Mouse (Mus musculus) midbrain, embryonic 13.5 days (tissue): ENCODE results near the gene Tspan14. TPM values are rescaled to one million over a fixed set of nuclear protein-coding genes. Genes with fewer than 3 reads are reported as not detected.

ENCODE experiments used
- ATAC-seq: fragments of 200-750 bp; cut with Nextera tagmentation; 2 replicates; pipeline ENCODE4 v1.8.0; 2017; ENCODE audit warnings: mild to moderate bottlenecking, moderate TSS enrichment, moderate library complexity
- H3K27ac ChIP-seq: fragments of 300-500 bp; sonication (generic); 2 replicates; pipeline ENCODE4 v1.5.1; 2015; ENCODE audit warnings: inconsistent platforms, mild to moderate bottlenecking, moderate library complexity
- H3K27me3 ChIP-seq: fragments of 300-500 bp; sonication (generic); 2 replicates; pipeline ENCODE4 v1.6.1; 2015; ENCODE audit warnings: mild to moderate bottlenecking, inconsistent platforms
- H3K36me3 ChIP-seq: fragments of 300-500 bp; sonication (generic); 2 replicates; pipeline ENCODE4 v1.6.1; 2015; ENCODE audit warnings: mild to moderate bottlenecking, inconsistent platforms
- H3K4me1 ChIP-seq: fragments of 300-500 bp; sonication (generic); replicated peaks from 2 replicates; pipeline ENCODE4 v1.6.1; 2015; ENCODE audit warnings: inconsistent platforms
- H3K4me2 ChIP-seq: fragments of 300-500 bp; sonication (generic); replicated peaks from 2 replicates; pipeline ENCODE4 v1.6.1; 2015; ENCODE audit warnings: moderate library complexity, mild to moderate bottlenecking, inconsistent platforms
- H3K4me3 ChIP-seq: fragments of 300-500 bp; sonication (generic); replicated peaks from 2 replicates; pipeline ENCODE4 v1.5.1; 2015; ENCODE audit warnings: mild to moderate bottlenecking, inconsistent platforms
- H3K9ac ChIP-seq: fragments of 300-500 bp; sonication (generic); replicated peaks from 2 replicates; pipeline ENCODE4 v1.6.1; 2015; ENCODE audit warnings: mild to moderate bottlenecking, inconsistent platforms
- H3K9me3 ChIP-seq: fragments of 300-500 bp; sonication (generic); 2 replicates; pipeline ENCODE4 v1.6.1; 2016; ENCODE audit warnings: mild to moderate bottlenecking, inconsistent platforms
- WGBS: fragments of 180-500 bp; shearing (Covaris S2); methylation state at CpG from one replicate; pipeline ENCODE4 v1.1.7; 2015; 5-methylcytosine and 5-hydroxymethylcytosine counted together
- polyA plus RNA-seq: library from polyadenylated mRNA; unstranded; fragments of >200 nt; fragmentation: Nextera tagmentation; extraction: Ambion mirVana; gene quantifications from 2 replicates; pipeline ENCODE4 v1.2.1, GENCODE M21; 2015

The Tspan14 gene
- polyA plus RNA-seq, 1 experiment from 2014 or later: 79.7 TPM

DNA sequence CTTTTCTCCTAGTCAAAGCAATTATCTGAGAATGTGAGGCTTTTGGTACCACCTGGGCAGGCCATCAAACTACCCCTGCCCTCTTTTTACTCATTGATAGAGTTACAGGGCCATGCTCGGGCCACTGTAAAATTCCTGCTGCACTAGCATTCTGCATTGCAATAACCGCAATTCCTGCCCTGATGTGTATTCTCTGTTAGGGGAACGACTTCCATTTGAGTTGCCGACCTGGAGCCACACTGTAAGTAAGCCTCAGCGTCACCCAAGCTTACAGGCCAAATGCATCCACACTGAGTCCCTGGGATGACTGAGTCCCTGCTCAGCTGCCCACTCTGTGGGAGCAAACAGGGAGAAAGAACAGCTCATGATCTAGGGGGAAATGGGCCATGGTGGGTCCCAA lies 35.0 kb upstream of the Tspan14 start:
- Histone ChIP-seq H3K4me3 (no peak overlapping the region), H3K4me2 (no peak overlapping the region), H3K36me3 (peaks cover 39% of the 10 kb centered on the region), H3K9ac (no peak overlapping the region), H3K27ac (no peak overlapping the region), H3K9me3 (no peaks in the 10 kb centered on the region), H3K27me3 (no peaks in the 10 kb centered on the region; the same call in 1 of the 2 replicates), H3K4me1 (peaks cover 17% of the 10 kb centered on the region)
- no peak for ATAC-seq
- 93% methylated on average over 5 of the region's 5 CpGs for WGBS

DNA sequence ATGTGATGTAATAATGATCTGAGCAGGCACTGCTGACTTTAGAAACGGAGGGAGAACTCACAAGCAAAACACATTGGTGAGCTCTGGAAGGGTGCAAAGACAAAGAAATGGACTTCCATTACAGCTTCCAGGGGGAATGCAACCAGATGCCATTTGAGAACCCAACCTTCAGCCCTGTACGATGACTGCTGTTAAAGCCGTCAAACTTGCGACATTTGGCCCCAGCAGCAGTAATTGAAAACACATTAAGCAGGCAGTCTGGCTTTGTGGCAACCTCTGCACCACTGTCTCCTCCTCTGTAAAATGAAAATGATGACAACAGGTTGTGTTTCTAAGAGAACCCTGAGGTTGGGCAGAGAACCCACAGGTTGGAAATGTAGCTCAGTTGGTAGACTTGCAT lies 34.2 kb upstream of the Tspan14 start:
- no peaks in the 10 kb centered on the region for H3K9me3 ChIP-seq
- H3K4me1 ChIP-seq: peaks cover 17% of the 10 kb centered on the region
- H3K9ac ChIP-seq: no peak overlapping the region
- ATAC-seq: no peak
- H3K27me3 ChIP-seq: no peaks in the 10 kb centered on the region; the same call in 1 of the 2 replicates
- no peak overlapping the region for H3K27ac ChIP-seq
- H3K4me3 ChIP-seq: no peak overlapping the region
- WGBS: 92% methylated on average over 4 of the region's 4 CpGs
- H3K4me2 ChIP-seq: no peak overlapping the region
- peaks cover 44% of the 10 kb centered on the region for H3K36me3 ChIP-seq

DNA sequence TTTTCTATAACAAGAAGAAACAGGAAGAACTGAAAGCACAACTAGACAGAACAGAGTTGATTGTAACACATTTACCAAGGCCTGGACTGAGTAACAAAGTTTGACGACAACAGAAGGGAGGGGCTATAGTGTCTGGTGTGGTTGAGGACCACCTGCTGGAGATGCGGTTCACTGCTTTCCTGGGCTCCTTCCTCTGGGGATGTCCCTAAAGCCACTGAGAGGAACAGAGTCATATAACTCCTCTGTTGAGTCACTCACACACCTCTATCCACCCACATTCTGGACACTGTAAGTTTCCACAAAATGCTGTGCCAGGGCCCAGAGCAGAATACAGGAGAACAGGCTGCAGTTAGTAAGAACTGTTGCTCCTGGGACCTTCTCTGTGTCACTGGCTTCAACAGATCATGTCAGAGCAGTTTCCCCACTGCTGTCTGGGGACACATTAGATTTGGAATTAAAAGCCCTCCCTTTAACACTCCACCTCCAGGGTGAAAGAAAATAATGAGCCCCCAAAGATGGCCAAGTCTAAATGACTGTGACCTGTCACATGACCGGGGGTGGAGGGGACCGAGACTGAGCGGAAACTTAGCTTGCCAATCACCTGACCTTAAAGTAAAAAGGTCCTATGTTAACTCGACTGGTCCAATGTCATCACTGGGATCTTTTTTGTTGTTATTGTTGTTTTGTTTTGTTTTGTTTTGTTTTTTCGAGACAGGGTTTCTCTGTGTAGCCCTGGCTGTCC lies 33.5 kb upstream of the Tspan14 start:
- Histone ChIP-seq H3K9me3 (no peaks in the 10 kb centered on the region), H3K4me1 (peaks cover 17% of the 10 kb centered on the region), H3K4me2 (no peak overlapping the region), H3K27ac (no peak overlapping the region), H3K9ac (no peak overlapping the region), H3K36me3 (peaks cover 44% of the 10 kb centered on the region), H3K27me3 (no peaks in the 10 kb centered on the region; the same call in 1 of the 2 replicates), H3K4me3 (no peak overlapping the region)
- ATAC-seq: no peak
- 84% methylated on average over 7 of the region's 7 CpGs for WGBS

DNA sequence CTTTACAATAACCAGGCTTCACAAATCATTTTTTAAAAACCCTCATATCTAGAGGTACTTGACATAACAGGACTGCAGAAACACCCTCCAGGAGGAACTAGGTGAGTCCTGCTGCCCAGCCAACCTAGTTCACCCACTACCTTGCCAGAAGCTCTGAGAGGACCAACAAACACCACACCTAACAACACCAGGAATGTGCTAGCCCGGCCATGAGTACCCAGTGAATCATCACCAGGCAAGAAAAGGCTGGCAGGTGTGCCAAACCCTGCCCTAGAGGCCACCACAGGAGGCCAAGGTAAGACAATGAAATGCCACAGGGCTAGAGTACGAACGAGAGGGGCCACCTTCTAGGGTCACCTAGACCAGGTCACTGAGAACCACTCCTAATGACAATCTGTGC lies 29.6 kb upstream of the Tspan14 start:
- Histone ChIP-seq H3K27ac (no peak overlapping the region), H3K4me1 (no peaks in the 10 kb centered on the region), H3K36me3 (peaks cover 49% of the 10 kb centered on the region), H3K27me3 (no peaks in the 10 kb centered on the region), H3K9ac (no peak overlapping the region), H3K4me3 (no peak overlapping the region), H3K4me2 (no peak overlapping the region), H3K9me3 (no peaks in the 10 kb centered on the region)
- WGBS: 83% methylated on average over 3 of the region's 3 CpGs
- no peak for ATAC-seq

DNA sequence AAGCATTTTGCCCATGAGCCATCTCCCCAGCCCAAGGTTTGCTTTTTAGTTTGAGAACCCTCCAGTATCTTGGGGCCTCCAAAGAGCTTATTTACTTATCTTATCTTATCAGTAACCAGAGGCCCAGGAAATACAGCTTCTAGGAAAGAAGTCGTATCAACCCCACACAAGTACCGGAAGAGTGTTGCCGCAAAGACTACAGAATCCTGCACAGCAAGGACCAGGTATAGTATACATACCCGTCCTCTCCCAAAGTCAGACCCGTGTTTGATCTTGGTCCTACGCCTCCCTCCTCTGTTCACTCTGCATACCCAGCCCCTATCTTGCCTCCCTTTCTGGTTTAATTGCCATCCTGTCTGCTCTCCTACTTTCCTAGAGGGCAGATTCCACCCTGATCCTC lies 25.9 kb upstream of the Tspan14 start:
- no peak overlapping the region for H3K27ac ChIP-seq
- H3K27me3 ChIP-seq: no peaks in the 10 kb centered on the region
- no peaks in the 10 kb centered on the region for H3K4me1 ChIP-seq
- no peak overlapping the region for H3K4me2 ChIP-seq
- 87% methylated on average over 6 of the region's 6 CpGs for WGBS
- H3K4me3 ChIP-seq: no peak overlapping the region
- H3K9ac ChIP-seq: no peak overlapping the region
- H3K9me3 ChIP-seq: no peaks in the 10 kb centered on the region
- peaks cover 23% of the 10 kb centered on the region for H3K36me3 ChIP-seq
- ATAC-seq: no peak

DNA sequence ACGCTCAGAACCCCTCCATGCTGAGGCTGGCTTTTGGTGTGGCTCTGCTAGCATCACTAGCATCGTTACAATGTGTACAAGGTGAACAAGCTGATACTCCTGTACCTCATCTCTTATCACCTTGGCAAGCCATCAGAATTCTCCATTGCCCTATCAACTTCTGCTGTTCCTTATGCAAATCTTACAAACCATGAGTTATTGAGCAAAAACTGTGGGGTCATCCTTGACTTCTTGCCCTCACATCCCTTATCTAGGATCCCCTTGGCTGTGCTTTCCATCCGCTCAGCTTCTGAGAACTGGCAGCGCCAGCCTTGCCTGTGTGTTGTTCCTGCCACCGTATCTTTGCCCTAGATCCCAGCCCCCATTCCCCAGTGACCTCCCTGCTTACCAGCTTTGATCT lies 22.2 kb upstream of the Tspan14 start:
- peaks cover 3% of the 10 kb centered on the region; the same call in 1 of the 2 replicates for H3K36me3 ChIP-seq
- ATAC-seq: no peak
- WGBS: 88% methylated on average over 5 of the region's 5 CpGs

DNA sequence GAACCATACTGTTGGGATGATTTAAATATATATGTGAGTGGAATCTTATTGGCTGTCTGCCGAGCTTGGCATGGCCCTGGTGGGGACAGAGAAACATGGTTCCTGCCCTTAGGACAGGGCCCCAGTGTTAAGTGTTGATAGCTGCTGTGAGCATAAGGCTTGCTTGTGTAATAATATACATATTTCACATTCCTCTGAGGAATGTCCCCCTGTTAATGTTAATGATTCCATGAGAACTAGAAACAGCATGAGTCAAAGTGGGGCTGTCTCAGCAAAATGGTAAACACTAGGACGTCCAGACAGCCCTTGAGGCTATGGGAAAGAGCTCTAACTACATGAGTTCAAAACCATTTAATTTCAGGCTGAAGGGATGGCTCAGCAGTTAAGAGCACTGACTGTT lies 20.6 kb upstream of the Tspan14 start:
- ATAC-seq: no peak
- no peak overlapping the region for H3K27ac ChIP-seq
- H3K4me2 ChIP-seq: no peak overlapping the region
- no peak overlapping the region for H3K4me3 ChIP-seq
- no peaks in the 10 kb centered on the region for H3K4me1 ChIP-seq
- H3K36me3 ChIP-seq: no peaks in the 10 kb centered on the region
- H3K9ac ChIP-seq: no peak overlapping the region
- WGBS: 88% methylated on average over 2 of the region's 2 CpGs
- no peaks in the 10 kb centered on the region for H3K9me3 ChIP-seq
- H3K27me3 ChIP-seq: no peaks in the 10 kb centered on the region

More for the DNA sequence above, 22.2 kb upstream of the Tspan14 start:
- Histone ChIP-seq H3K4me3 (no peak overlapping the region), H3K27me3 (no peaks in the 10 kb centered on the region), H3K9me3 (no peaks in the 10 kb centered on the region), H3K27ac (no peak overlapping the region), H3K4me2 (no peak overlapping the region), H3K4me1 (no peaks in the 10 kb centered on the region), H3K9ac (no peak overlapping the region)

DNA sequence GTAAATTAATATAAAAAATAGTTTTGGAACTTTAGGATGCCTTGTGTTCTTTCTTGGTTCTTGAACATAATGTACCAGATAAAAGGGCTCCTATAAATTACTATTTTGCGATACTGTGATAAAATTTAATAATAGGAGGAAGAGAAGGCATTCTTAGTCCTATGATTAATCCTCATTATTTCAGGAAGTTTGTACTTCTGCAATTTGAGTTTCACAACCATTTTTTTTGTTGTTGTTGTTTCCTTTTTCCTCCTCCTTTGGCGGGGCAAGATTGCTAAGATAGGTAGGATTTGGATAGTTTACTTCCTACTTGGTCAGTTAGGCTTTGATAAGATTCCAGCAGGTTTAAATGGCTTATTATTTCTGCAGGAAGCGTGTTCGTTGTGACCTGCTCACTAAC lies 19.0 kb upstream of the Tspan14 start:
- Histone ChIP-seq H3K4me1 (no peaks in the 10 kb centered on the region), H3K4me3 (no peak overlapping the region), H3K4me2 (no peak overlapping the region), H3K9ac (no peak overlapping the region), H3K36me3 (no peaks in the 10 kb centered on the region), H3K9me3 (no peaks in the 10 kb centered on the region), H3K27ac (no peak overlapping the region), H3K27me3 (no peaks in the 10 kb centered on the region)
- 92% methylated on average over 4 of the region's 4 CpGs for WGBS
- ATAC-seq: no peak

DNA sequence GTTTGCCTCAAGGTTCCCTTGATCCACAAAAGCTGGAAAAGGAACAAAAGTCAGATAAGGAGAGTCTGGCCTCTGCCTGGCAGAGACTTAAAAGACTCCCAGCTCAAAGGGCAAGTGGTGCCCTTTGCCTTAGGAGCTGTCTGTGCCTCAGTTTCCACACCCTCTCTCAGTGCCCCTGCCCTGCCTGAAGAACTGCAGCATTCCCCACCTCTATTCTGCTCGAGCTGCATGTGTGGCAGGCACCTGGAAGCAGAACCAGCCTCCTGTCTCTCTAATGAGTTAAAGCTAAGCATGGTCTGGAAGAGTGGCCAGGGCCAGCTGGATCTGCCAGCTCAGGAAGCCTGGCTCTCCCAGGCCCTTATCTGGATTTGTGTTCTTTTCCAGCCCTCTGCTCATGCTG lies 13.1 kb upstream of the Tspan14 start:
- no peak overlapping the region for H3K27ac ChIP-seq
- WGBS: 56% methylated on average over 1 of the region's 1 CpGs
- no peak for ATAC-seq

DNA sequence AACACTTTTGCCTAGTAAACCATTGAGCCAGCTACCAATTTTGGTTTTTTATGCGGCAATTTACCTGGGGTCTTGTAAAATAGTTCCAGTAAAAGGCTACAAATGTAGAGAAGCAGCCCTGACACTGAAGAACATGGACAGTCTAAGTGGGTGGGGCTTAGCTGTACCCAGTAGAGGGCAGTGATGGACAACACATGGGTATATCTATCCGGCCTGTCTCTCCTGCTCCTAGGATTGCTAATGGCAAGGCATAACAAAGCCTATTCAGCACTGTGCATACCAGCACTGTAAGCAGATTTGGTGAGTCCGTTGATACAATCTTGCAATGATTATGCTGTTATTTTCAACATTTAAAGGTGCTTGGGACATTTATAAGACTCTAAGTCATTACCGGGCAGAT lies 12.4 kb upstream of the Tspan14 start:
- Histone ChIP-seq H3K27me3 (no peaks in the 10 kb centered on the region), H3K4me2 (no peak overlapping the region), H3K9me3 (no peaks in the 10 kb centered on the region), H3K9ac (no peak overlapping the region), H3K4me3 (no peak overlapping the region), H3K27ac (no peak overlapping the region), H3K4me1 (0 out of 2 replicates have a peak, but pooled peaks cover 2% of the 10 kb centered on the region), H3K36me3 (no peaks in the 10 kb centered on the region)
- 47% methylated on average over 4 of the region's 4 CpGs for WGBS
- peak; percentile 81 for ATAC-seq

More for the DNA sequence above, 13.1 kb upstream of the Tspan14 start:
- H3K4me2 ChIP-seq: no peak overlapping the region
- no peaks in the 10 kb centered on the region for H3K9me3 ChIP-seq
- 0 out of 2 replicates have a peak, but pooled peaks cover 2% of the 10 kb centered on the region for H3K4me1 ChIP-seq
- H3K36me3 ChIP-seq: no peaks in the 10 kb centered on the region
- no peak overlapping the region for H3K4me3 ChIP-seq
- no peak overlapping the region for H3K9ac ChIP-seq
- no peaks in the 10 kb centered on the region for H3K27me3 ChIP-seq

DNA sequence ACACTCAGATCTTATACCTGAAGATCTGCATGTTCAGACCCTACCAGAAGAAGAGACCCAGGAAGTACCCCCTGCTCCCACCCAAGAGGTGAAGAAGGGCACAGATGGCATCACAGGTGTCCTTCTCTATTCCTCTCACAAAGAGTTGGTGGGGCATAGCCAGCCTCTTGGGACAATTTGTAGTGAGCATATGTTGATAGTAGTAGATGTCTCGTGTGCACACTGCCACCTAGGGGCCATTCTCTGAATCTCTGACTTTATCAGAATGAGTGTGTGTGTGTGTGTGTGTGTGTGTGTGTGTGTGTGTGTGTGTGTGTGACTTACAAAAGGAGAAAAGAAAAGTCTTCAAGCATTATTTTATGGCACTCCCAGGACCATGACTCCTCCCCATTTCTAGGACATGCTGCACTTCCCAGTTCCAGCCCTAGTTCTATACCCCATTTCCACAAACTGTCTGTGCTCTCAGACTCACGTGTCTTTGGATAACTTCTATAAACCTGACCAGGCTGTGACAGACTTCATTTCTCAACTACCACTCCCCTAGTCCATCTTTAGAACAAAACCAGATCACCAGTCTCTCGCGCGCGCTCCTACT lies 8.6 kb upstream of the Tspan14 start:
- no peaks in the 10 kb centered on the region for H3K9me3 ChIP-seq
- no peak overlapping the region for H3K4me2 ChIP-seq
- H3K4me1 ChIP-seq: 0 out of 2 replicates have a peak, but pooled peaks cover 2% of the 10 kb centered on the region
- H3K36me3 ChIP-seq: no peaks in the 10 kb centered on the region
- no peaks in the 10 kb centered on the region for H3K27me3 ChIP-seq
- H3K27ac ChIP-seq: no peak overlapping the region
- ATAC-seq: peak; percentile 76
- WGBS: 68% methylated on average over 6 of the region's 6 CpGs
- H3K4me3 ChIP-seq: no peak overlapping the region
- H3K9ac ChIP-seq: no peak overlapping the region

DNA sequence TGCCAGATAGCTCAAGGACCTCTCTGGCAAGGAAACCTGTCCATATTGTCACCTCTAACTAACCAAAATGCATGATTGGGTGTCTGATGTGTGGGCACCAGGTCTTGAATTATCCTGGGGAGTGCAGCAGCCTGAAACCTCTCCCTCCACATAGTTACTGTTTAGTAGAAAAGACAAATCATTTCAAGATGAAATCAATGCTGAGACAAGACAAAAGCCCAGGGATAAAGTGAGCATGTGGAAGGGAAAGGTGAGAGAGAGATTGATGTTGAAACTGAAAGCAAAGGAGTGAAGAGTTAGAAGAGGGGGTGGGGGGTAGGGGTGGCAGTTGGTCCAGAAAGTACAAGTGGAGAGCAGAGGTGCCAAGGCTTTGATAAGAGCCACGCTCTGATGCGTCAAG lies 1.4 kb upstream of the Tspan14 start:
- peaks cover 28% of the 10 kb centered on the region for H3K4me1 ChIP-seq
- ATAC-seq: no peak
- WGBS: 77% methylated on average over 2 of the region's 2 CpGs
- H3K27me3 ChIP-seq: no peaks in the 10 kb centered on the region
- no peak overlapping the region for H3K9ac ChIP-seq
- H3K9me3 ChIP-seq: no peaks in the 10 kb centered on the region
- H3K4me3 ChIP-seq: no peak overlapping the region
- peak overlapping the region; percentile 89; the same call in 1 of the 2 replicates for H3K27ac ChIP-seq
- no peaks in the 10 kb centered on the region for H3K36me3 ChIP-seq
- H3K4me2 ChIP-seq: peak overlapping the region; percentile 91; the same call in 1 of the 2 replicates
